Mouse (Mus musculus) neural tube, embryonic 13.5 days (tissue): ENCODE data around the gene Cep112. TPM values are rescaled to one million over a fixed set of nuclear protein-coding genes. Genes with fewer than 3 reads are reported as not detected.

Experiments
- ATAC-seq: fragments of 200-750 bp; cut with Nextera tagmentation; 2 replicates; pipeline ENCODE4 v1.8.0; 2017; ENCODE audit warnings: low read depth, mild to moderate bottlenecking, moderate TSS enrichment, moderate library complexity
- H3K27ac ChIP-seq: fragments of 300-500 bp; sonication (generic); replicated peaks from 2 replicates; pipeline ENCODE4 v1.5.1; 2015; ENCODE audit warnings: moderate library complexity, mild to moderate bottlenecking, inconsistent platforms
- H3K27me3 ChIP-seq: fragments of 300-500 bp; sonication (generic); 2 replicates; pipeline ENCODE4 v1.6.1; 2015; ENCODE audit warnings: mild to moderate bottlenecking, inconsistent platforms
- H3K36me3 ChIP-seq: fragments of 300-500 bp; sonication (generic); 2 replicates; pipeline ENCODE4 v1.6.1; 2015; ENCODE audit warnings: mild to moderate bottlenecking, inconsistent platforms
- H3K4me1 ChIP-seq: fragments of 300-500 bp; sonication (generic); replicated peaks from 2 replicates; pipeline ENCODE4 v1.6.1; 2015; ENCODE audit warnings: inconsistent platforms
- H3K4me2 ChIP-seq: fragments of 300-500 bp; sonication (generic); 2 replicates; pipeline ENCODE4 v1.6.1; 2015; ENCODE audit warnings: inconsistent platforms, mild to moderate bottlenecking, moderate library complexity
- H3K4me3 ChIP-seq: fragments of 300-500 bp; sonication (generic); 2 replicates; pipeline ENCODE4 v1.5.1; 2015; ENCODE audit warnings: mild to moderate bottlenecking, inconsistent platforms
- H3K9ac ChIP-seq: fragments of 300-500 bp; sonication (generic); 2 replicates; pipeline ENCODE4 v1.6.1; 2015; ENCODE audit warnings: moderate library complexity, mild to moderate bottlenecking, inconsistent platforms
- H3K9me3 ChIP-seq: fragments of 300-500 bp; sonication (generic); 2 replicates; pipeline ENCODE4 v1.6.1; 2016; ENCODE audit warnings: inconsistent platforms
- WGBS: fragments of 180-500 bp; shearing (Covaris S2); methylation state at CpG from one replicate; pipeline ENCODE4 v1.1.7; 2015; 5-methylcytosine and 5-hydroxymethylcytosine counted together
- polyA plus RNA-seq: library from polyadenylated mRNA; unstranded; fragments of >200 nt; fragmentation: Nextera tagmentation; extraction: Ambion mirVana; gene quantifications from 2 replicates; pipeline ENCODE4 v1.2.1, GENCODE M21; 2015

The Cep112 gene
- polyA plus RNA-seq, 1 experiment from 2014 or later, result 6.1 TPM

GRCm38 (mm10) chr11:108828374-108829025 is 403.5 kb downstream of the Cep112 start:
- Histone ChIP-seq H3K4me1 (no peaks in the 10 kb centered on the region), H3K9me3 (no peaks in the 10 kb centered on the region), H3K4me3 (no peak overlapping the region), H3K36me3 (peaks cover 4% of the 10 kb centered on the region; the same call in 1 of the 2 replicates), H3K27me3 (no peaks in the 10 kb centered on the region), H3K9ac (no peak overlapping the region), H3K27ac (no peak overlapping the region), H3K4me2 (no peak overlapping the region)
- ATAC-seq, result no peak
- 82% methylated on average over 4 of the region's 4 CpGs for WGBS

- no peak overlapping the region for H3K27ac ChIP-seq
Observed at GRCm38 (mm10) chr11:108836706-108837105, 411.7 kb downstream of the Cep112 start.

GRCm38 (mm10) chr11:108840195-108840594 is 415.2 kb downstream of the Cep112 start:
- Histone ChIP-seq H3K4me2 (no peak overlapping the region), H3K27ac (no peak overlapping the region), H3K9me3 (no peaks in the 10 kb centered on the region), H3K4me3 (no peak overlapping the region), H3K27me3 (no peaks in the 10 kb centered on the region), H3K36me3 (no peaks in the 10 kb centered on the region), H3K9ac (no peak overlapping the region), H3K4me1 (no peaks in the 10 kb centered on the region)
- ATAC-seq, result no peak
- WGBS, result 83% methylated on average over 3 of the region's 3 CpGs

More at GRCm38 (mm10) chr11:108836706-108837105, 411.7 kb downstream of the Cep112 start:
- H3K4me1 ChIP-seq, result no peaks in the 10 kb centered on the region
- no peak overlapping the region for H3K4me2 ChIP-seq
- H3K27me3 ChIP-seq, result no peaks in the 10 kb centered on the region
- no peak for ATAC-seq
- no peak overlapping the region for H3K9ac ChIP-seq
- WGBS, result 34% methylated on average over 4 of the region's 4 CpGs
- no peak overlapping the region for H3K4me3 ChIP-seq
- H3K9me3 ChIP-seq, result no peaks in the 10 kb centered on the region
- H3K36me3 ChIP-seq, result no peaks in the 10 kb centered on the region

GRCm38 (mm10) chr11:108842765-108843164 is 417.8 kb downstream of the Cep112 start:
- Histone ChIP-seq H3K9ac (no peak overlapping the region), H3K27me3 (no peaks in the 10 kb centered on the region), H3K36me3 (no peaks in the 10 kb centered on the region), H3K4me1 (no peaks in the 10 kb centered on the region), H3K27ac (no peak overlapping the region), H3K9me3 (no peaks in the 10 kb centered on the region), H3K4me2 (no peak overlapping the region), H3K4me3 (no peak overlapping the region)
- 67% methylated on average over 2 of the region's 2 CpGs for WGBS
- ATAC-seq, result no peak

GRCm38 (mm10) chr11:108845971-108846370 is 421.0 kb downstream of the Cep112 start:
- no peak overlapping the region for H3K9ac ChIP-seq
- H3K27ac ChIP-seq, result no peak overlapping the region
- H3K9me3 ChIP-seq, result no peaks in the 10 kb centered on the region
- H3K4me1 ChIP-seq, result no peaks in the 10 kb centered on the region
- no peaks in the 10 kb centered on the region for H3K27me3 ChIP-seq
- H3K36me3 ChIP-seq, result no peaks in the 10 kb centered on the region
- no peak for ATAC-seq
- no peak overlapping the region for H3K4me2 ChIP-seq
- 73% methylated on average over 2 of the region's 2 CpGs for WGBS
- no peak overlapping the region for H3K4me3 ChIP-seq

GRCm38 (mm10) chr11:108846479-108846878 is 421.5 kb downstream of the Cep112 start:
- H3K27ac ChIP-seq, result no peak overlapping the region
- WGBS, result 83% methylated on average over 3 of the region's 3 CpGs

GRCm38 (mm10) chr11:108851771-108852170 is 426.8 kb downstream of the Cep112 start:
- Histone ChIP-seq H3K9ac (no peak overlapping the region), H3K4me3 (no peak overlapping the region), H3K9me3 (no peaks in the 10 kb centered on the region), H3K27ac (no peak overlapping the region), H3K4me2 (no peak overlapping the region), H3K36me3 (no peaks in the 10 kb centered on the region), H3K4me1 (no peaks in the 10 kb centered on the region), H3K27me3 (no peaks in the 10 kb centered on the region)
- ATAC-seq, result no peak
- 93% methylated on average over 1 of the region's 1 CpGs for WGBS

More at GRCm38 (mm10) chr11:108846479-108846878, 421.5 kb downstream of the Cep112 start:
- Histone ChIP-seq H3K9ac (no peak overlapping the region), H3K4me1 (no peaks in the 10 kb centered on the region), H3K36me3 (no peaks in the 10 kb centered on the region), H3K4me2 (no peak overlapping the region), H3K9me3 (no peaks in the 10 kb centered on the region), H3K4me3 (no peak overlapping the region), H3K27me3 (no peaks in the 10 kb centered on the region)
- no peak for ATAC-seq

GRCm38 (mm10) chr11:108857254-108857653 is 432.3 kb downstream of the Cep112 start:
- no peaks in the 10 kb centered on the region for H3K36me3 ChIP-seq
- H3K9ac ChIP-seq, result no peak overlapping the region
- H3K4me3 ChIP-seq, result no peak overlapping the region
- H3K27me3 ChIP-seq, result no peaks in the 10 kb centered on the region
- H3K9me3 ChIP-seq, result no peaks in the 10 kb centered on the region
- ATAC-seq, result no peak
- peaks cover 6% of the 10 kb centered on the region; the same call in 1 of the 2 replicates for H3K4me1 ChIP-seq
- no peak overlapping the region for H3K4me2 ChIP-seq
- 51% methylated on average over 6 of the region's 6 CpGs for WGBS
- H3K27ac ChIP-seq, result no peak overlapping the region

- H3K4me1 ChIP-seq, result peaks cover 6% of the 10 kb centered on the region; the same call in 1 of the 2 replicates
- H3K9ac ChIP-seq, result no peak overlapping the region
- H3K4me2 ChIP-seq, result no peak overlapping the region
- no peaks in the 10 kb centered on the region for H3K36me3 ChIP-seq
- H3K27ac ChIP-seq, result no peak overlapping the region
- no peak for ATAC-seq
- H3K4me3 ChIP-seq, result no peak overlapping the region
- no peaks in the 10 kb centered on the region for H3K27me3 ChIP-seq
- 49% methylated on average over 7 of the region's 7 CpGs for WGBS
- no peaks in the 10 kb centered on the region for H3K9me3 ChIP-seq
Observed at GRCm38 (mm10) chr11:108857678-108858338, 432.8 kb downstream of the Cep112 start.

GRCm38 (mm10) chr11:108858339-108858804 is 433.4 kb downstream of the Cep112 start:
- no peaks in the 10 kb centered on the region for H3K36me3 ChIP-seq
- H3K4me3 ChIP-seq, result no peak overlapping the region
- H3K27ac ChIP-seq, result no peak overlapping the region
- no peak overlapping the region for H3K4me2 ChIP-seq
- H3K4me1 ChIP-seq, result peaks cover 6% of the 10 kb centered on the region; the same call in 1 of the 2 replicates
- WGBS, result 56% methylated on average over 3 of the region's 3 CpGs
- no peak for ATAC-seq
- no peak overlapping the region for H3K9ac ChIP-seq
- no peaks in the 10 kb centered on the region for H3K27me3 ChIP-seq
- H3K9me3 ChIP-seq, result no peaks in the 10 kb centered on the region

- Histone ChIP-seq H3K27ac (no peak overlapping the region), H3K9ac (no peak overlapping the region), H3K9me3 (no peaks in the 10 kb centered on the region), H3K27me3 (no peaks in the 10 kb centered on the region), H3K36me3 (no peaks in the 10 kb centered on the region), H3K4me3 (no peak overlapping the region), H3K4me2 (no peak overlapping the region), H3K4me1 (peaks cover 6% of the 10 kb centered on the region; the same call in 1 of the 2 replicates)
- no peak for ATAC-seq
- WGBS, result 87% methylated on average over 6 of the region's 6 CpGs
Observed at GRCm38 (mm10) chr11:108858846-108859245, 433.9 kb downstream of the Cep112 start.

- no peak overlapping the region for H3K9ac ChIP-seq
- no peak overlapping the region for H3K27ac ChIP-seq
- peaks cover 6% of the 10 kb centered on the region; the same call in 1 of the 2 replicates for H3K4me1 ChIP-seq
- no peak overlapping the region for H3K4me3 ChIP-seq
- WGBS, result 69% methylated on average over 6 of the region's 6 CpGs
- ATAC-seq, result no peak
- H3K36me3 ChIP-seq, result no peaks in the 10 kb centered on the region
- no peak overlapping the region for H3K4me2 ChIP-seq
- no peaks in the 10 kb centered on the region for H3K27me3 ChIP-seq
- H3K9me3 ChIP-seq, result no peaks in the 10 kb centered on the region
Observed at GRCm38 (mm10) chr11:108862360-108862759, 437.4 kb downstream of the Cep112 start.
